Mouse (Mus musculus) retina, postnatal 7 days (tissue): ENCODE data around the gene Chmp5.
A peak's percentile ranks its signal among the peaks of the same experiment; 100 is the strongest.
"Not testable (repeated sequence)": the region's sequence is repeated elsewhere in the genome, so short reads cannot be mapped to it uniquely, and the experiment has no call there.

ENCODE experiments used
- DNase-seq: peaks from one replicate; pipeline ENCODE4 v3.0.0-alpha.2; 2012; ENCODE audit warnings: low read depth, low spot score

Gene Chmp5

GRCm38 (mm10) chr4:40948160-40948708 lies at the start of gene Chmp5, which contains the start of gene Bag1:
Gene Chmp5 (plus strand): TSS chr4:40948407.
Gene Bag1 (minus strand): TSS chr4:40948294.
- peak; percentile 98 for DNase-seq

- no peak for DNase-seq
These were observed 49.6 kb upstream of the Chmp5 start for GRCm38 (mm10) chr4:40898476-40899044.

DNA sequence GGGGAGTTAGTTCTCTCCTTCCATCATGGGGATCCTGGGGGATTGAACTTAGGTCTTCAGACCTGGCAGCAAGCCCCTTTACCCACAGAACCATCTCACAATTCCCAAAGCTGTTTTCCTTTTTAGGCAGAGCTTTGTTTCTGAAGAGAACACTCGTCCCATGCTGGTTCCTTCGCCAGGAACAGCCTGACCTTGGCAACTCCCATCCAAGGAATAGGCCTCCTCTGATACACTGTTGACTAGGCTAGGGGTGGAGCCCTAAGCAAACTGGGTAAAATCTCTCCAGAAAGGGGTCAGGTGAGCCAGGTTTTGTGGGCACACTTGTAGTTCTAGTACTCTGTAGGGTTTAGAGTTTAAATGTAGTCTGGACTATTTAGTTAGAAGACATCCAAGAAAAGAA lies 48.9 kb upstream of the Chmp5 start:
- DNase-seq: no peak

DNA sequence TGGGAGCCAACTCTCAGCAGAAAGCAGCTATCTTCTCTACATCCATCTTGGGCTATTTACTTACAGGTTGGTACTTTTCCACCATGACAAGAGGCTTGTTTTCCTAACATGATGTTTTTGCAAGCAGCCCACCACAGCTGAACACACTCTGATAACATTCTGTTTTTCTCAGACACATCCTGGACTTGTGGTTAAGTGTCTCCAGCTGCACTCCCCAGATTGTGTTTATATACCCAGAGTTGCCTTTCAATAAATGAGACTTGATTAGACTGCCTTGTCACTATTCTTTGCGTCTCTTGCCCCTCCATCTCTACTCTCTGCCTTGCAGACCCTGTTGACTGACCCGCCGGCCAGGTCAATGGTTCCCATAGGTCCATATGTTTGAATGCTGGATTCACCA lies 48.1 kb upstream of the Chmp5 start:
- no peak for DNase-seq

GRCm38 (mm10) chr4:40900612-40901011 lies 47.6 kb upstream of the Chmp5 start:
- no peak for DNase-seq

- DNase-seq: peak; percentile 16
These were observed 41.9 kb upstream of the Chmp5 start for GRCm38 (mm10) chr4:40906298-40906697.

DNA sequence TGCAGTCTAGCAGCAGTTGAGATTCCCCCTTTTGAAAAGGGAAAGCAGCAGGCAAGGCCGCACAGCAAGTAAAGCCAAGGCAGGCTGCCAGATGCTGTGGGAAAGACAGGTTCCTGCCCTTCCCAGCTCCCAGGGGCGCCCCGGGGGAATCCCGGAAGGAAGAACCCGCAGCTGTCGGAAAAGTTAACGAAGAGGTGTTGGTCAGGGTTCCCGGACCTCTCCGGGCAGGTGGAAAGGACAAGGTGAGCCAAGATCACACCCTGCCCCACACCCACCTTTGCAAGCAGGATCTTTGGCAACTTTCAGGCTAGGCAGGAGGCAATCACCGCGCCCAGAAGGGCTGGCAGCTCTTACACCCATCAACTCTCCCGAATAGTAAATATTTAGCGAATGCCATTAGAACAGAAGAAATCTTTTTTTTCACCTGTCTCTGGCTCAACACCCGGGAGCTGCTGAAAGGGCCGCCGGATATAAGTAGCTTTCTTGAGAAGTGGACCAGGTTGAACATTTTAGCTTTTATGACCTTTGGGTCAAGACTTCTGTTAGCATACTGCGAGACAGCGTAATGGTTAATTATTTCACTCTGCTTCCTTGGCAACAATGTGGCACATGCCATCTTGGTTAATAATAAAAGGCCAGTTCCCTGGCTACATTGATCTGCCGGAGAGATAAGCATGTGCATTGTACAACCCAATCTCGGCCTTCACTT lies 39.8 kb upstream of the Chmp5 start:
- DNase-seq: no peak

DNA sequence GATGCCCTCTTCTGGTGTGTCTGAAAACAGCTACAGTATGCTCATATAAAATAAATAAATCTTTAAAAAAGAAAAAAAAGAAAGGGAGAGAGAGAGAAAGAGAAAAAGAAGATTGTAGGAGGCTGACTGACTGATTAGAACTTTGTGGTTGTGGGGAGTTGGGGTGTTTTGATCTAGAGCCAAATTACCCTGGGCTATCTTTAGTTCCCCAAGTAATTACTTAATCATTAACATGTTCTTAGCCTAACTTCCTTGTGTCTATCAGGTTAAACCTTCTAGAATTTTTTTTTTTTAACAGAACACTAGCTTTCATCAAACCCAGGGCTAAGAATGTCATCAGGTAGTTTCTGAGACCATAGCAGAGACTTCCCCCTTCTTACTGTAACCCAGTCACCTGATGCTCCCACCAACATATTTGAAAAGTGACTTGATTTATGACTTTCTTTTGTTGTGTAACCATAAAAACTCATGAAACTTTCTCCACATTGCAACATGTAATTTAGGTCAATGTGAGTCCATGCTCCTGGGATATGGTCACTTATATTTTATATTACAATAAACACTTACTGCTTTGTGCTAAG lies 33.8 kb upstream of the Chmp5 start:
- no peak for DNase-seq

DNA sequence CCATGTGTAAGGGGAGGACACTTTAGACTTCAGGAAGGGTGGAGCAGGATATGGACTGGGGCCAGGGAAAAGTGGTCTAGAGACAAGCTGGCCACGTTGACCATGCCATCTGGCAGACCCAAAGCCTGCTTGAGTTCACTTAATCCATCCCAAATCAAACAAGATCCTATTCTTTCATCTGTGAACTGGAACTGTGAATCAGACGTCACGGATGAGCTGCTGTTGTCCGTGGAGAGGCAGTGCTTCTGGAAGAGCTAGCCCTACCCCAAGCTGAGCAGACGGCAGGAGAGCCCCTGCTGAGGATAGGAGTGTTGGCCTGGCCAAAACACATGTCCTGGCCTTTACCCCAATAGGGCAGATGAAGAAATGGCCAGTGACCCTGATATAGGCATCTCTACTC lies 32.3 kb upstream of the Chmp5 start:
- no peak for DNase-seq

DNA sequence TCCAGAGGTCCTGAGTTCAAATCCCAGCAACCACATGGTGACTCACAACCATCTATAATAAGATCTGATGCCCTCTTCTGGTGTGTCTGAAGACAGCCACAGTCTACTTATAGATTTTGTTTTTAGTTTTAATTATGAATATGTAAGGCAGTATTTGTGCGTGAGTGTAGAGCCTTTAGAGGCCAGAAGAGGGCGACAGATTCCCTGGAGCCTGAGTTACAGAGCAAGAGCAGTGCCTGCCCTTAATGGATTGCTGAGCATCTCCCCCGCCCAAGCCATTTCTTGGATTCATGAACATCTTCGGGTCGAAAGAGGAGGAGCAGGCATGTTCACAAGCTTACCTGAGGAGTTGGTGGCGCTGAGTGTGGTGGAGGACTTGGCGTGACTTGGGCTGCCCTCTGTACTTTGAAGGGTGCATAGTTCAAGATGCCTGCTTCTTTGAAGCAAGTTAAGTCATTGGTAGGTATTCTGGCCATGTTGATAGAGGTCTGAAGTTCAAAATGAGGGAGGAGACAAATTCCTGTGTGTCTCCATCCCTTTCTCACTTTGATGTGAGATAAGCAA lies 31.5 kb upstream of the Chmp5 start:
- DNase-seq: no peak

DNA sequence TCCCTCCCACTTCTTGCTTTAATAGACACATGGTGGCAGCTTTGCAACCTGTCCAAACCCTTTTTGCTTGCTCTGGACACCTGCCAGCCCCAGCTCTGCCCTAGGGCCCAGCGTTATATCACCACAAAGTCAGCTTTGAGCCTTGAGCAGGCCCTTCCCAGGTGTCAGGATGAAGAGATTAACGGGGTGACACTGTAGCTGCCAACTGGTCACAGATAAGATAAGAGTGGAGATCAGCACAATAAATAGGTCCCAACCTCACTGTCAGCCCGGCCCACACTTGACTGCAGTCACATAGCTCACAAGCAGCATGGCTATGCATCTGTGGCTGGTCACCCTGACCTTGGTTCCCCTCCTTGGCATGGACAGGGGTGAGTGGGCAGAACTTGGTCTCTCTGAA lies 28.4 kb upstream of the Chmp5 start, which contains the start of gene Spink4:
Spink4 (plus strand) TSS at position 268 of the 400 bp plus-strand sequence.
- DNase-seq: no peak

- no peak for DNase-seq
These were observed 27.6 kb upstream of the Chmp5 start for GRCm38 (mm10) chr4:40920576-40920975.

- no peak for DNase-seq
These were observed 26.9 kb upstream of the Chmp5 start for GRCm38 (mm10) chr4:40921288-40921687.

- DNase-seq: no peak
These were observed 25.0 kb upstream of the Chmp5 start for GRCm38 (mm10) chr4:40923087-40923651.

DNA sequence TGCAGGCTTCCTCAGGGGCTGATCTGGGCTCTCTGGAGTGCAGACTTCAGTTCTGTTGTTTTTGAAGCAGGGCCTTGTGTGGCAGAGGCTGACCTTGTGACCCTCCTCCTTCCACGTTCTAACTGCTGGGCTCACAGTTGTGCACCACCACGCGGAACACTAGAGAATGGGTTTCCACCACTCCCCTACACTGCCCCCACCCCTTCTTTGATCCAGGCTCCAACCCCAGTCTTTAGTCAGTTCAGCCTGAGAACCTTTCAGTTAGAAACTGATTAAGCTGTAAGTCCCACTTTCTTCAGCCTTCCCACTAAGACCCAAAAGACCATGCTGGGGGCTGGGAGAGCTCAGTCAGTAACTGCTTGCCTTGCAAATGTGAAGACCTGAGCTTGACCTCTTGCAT lies 22.6 kb upstream of the Chmp5 start:
- no peak for DNase-seq

DNA sequence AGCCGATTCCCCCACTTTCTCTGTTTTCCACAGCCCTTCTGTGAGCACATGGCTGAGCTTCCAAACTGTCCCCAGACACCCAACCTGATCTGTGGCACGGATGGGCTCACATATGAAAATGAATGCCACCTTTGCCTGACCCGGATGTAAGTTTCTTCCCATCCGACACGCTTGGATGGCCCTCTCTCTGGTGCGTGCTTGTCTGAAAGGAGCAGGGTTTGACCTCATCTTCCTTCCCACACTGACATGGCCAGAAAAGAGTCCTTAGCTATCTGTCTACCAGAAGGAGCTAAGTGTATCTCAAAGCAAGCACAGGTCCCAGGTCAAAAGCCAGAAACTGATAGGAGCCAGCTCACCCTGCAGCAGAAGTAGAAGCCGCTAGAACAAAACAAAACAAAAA lies 19.2 kb upstream of the Chmp5 start:
- DNase-seq: no peak

GRCm38 (mm10) chr4:40933694-40934093 lies 14.5 kb upstream of the Chmp5 start:
- no peak for DNase-seq

DNA sequence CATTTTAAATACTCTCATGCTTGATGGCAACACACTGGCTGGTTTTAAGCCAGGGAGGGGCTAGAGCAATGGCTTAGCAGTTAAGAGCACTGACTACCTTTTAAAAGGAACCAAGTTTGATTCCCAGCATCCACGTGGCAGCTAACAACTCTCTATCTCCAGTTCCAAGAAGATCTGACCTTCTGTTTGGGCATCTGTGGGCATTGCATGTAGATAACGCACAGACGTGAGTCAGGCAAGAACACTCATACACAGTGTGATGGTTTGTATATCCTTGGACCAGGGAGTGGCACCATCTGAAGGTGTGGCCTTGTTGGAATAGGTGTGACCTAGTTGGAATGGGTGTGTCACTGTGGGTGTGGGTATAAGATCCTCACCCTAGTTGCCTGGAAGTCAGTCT lies 13.8 kb upstream of the Chmp5 start:
- DNase-seq: not testable (repeated sequence)

DNA sequence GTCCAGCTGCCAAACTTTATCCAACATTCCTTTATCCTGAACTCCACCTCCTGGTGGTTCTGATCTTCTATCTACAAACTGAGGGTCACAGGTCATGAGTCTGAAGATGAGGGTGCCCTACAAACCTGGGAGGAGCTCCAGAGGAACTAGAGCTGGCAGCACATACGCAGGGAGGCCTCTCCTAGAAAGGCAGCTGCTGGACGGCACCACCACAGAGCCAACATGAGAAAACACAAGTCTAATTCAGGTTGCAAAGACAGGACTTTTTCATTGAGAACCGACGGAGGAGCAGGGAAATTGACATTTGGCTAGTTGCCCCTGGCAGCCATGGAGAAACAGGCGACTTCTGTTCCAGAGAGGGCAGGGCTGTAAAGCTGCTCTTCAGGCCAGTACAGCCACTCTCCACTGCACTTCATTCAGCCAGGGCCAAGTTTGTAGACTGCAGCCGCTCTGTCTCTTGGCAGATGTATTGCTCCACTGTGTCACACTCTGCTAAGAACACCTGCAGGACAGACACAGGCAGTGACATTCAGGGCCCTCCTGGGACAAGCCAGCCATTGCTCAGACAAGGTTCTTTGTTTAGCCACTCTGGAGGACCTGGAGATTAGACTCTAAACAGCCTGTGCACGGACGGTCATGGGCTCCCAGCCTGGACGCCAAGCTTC lies 11.9 kb upstream of the Chmp5 start:
- no peak for DNase-seq

- DNase-seq: no peak
These were observed 9.4 kb upstream of the Chmp5 start for GRCm38 (mm10) chr4:40938793-40939192.

DNA sequence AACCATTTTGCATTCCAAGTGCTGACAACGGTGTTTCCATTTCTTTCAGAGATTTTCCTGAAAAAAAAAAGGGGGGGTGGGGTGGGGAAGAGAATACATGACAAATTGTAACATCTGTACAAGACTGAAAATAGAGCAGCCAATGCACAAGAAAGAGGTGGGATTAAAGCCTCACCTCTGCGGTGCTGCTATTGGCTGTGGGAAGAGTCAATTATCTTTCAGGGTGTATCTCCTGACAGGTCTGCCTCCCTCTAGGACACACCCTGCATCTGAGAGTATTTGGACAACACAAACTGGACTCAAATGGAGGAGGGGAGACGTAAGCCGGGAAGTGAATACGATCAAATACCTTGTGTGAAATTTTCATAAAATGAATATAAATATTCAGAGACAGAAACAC lies 4.6 kb upstream of the Chmp5 start:
- no peak for DNase-seq
